Mouse (Mus musculus): ENCODE data around the gene Zscan10. TPM values are rescaled to one million over a fixed set of nuclear protein-coding genes. Genes with fewer than 3 reads are reported as not detected.
A peak's percentile ranks its signal among the peaks of the same experiment; 100 is the strongest.
"Not testable (repeated sequence)": the region's sequence is repeated elsewhere in the genome, so short reads cannot be mapped to it uniquely, and the experiment has no call there.

The Zscan10 gene
- polyA plus RNA-seq, 1 experiment from 2014 or later, result 0.45 TPM

DNA sequence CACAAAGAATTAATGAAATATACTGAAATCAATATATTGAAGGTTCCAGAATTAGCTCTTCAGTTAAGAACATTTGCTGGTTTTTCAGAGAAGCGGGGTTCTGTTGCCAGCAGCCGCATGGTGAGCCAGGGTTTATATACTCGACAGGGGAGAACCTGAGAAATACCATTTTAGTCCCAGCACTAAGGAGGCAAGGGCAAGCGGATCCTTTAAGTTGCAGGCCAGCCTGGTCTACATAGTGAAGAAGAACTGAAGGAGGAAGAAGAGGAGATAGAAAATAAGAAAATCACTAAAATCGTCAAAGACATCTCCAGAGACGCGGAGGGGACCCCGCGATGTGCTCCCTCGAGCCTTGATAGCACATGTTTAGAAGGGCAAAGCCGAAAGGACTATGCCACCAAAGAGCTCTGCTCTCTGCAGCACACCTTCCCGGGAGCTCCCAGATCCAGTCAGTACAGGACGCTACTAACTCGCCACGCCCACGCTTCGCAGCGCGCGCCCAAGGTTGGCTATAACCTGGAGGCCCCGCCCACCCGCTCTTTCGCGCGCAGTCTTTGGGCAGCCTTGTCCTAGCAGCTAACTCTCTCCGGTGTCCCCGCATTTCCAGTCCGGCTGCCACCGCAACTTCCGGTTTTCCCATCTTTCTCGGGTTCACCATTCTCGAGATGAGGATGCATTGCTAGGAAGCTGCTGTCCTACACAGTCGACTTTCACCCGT is 8.3 kb upstream of the Zscan10 start:
- H3K4me1 ChIP-seq (replicated peaks), result peaks cover 3% of the 10 kb centered on the region; the same call in 1 of the 2 replicates
- no peaks in the 10 kb centered on the region for H3K9me3 ChIP-seq
- no peaks in the 10 kb centered on the region for H3K27me3 ChIP-seq
- peak; percentile 100 for ATAC-seq (ENCODE audit: insufficient number of reproducible peaks, insufficient read depth, low FRiP score, low TSS enrichment, low read depth)
- WGBS, result 7% methylated on average over 34 of the region's 34 CpGs
- no peaks in the 10 kb centered on the region for H3K36me3 ChIP-seq
- H3K9ac ChIP-seq (replicated peaks), result peak overlapping the region; percentile 63
- H3K27ac ChIP-seq, result peak overlapping the region; percentile 87
- peak overlapping the region; percentile 74 for H3K4me2 ChIP-seq
- H3K4me3 ChIP-seq (replicated peaks), result peak overlapping the region; percentile 48

DNA sequence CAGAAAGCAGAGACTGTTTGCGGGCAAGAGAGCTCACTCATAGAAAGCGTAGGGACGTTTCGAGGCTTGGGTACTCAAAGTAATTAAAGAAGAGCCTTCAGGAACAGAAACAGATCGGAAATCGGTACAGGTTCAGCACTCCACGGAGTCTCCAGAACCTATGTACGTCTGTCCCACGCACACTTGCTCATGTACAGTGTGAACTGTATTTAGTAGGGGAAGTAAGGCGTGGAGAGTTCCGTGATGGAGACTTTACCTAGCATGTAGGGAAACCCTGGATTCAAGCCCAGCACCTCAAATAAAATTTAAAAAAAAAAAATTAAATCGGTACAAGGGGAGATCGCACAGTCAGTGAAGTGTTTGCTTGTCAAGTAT is 7.7 kb upstream of the Zscan10 start:
- peak overlapping the region; percentile 87 for H3K27ac ChIP-seq
- WGBS, result 15% methylated on average over 13 of the region's 13 CpGs
- no peaks in the 10 kb centered on the region for H3K36me3 ChIP-seq
- no peaks in the 10 kb centered on the region for H3K9me3 ChIP-seq
- H3K4me2 ChIP-seq, result peak overlapping the region; percentile 74
- peak overlapping the region; percentile 63; the same call in 1 of the 2 replicates for H3K9ac ChIP-seq (replicated peaks)
- ATAC-seq (ENCODE audit: insufficient number of reproducible peaks, insufficient read depth, low FRiP score, low TSS enrichment, low read depth), result peak; percentile 61
- peak overlapping the region; percentile 48 for H3K4me3 ChIP-seq (replicated peaks)
- H3K4me1 ChIP-seq (replicated peaks), result peaks cover 3% of the 10 kb centered on the region; the same call in 1 of the 2 replicates
- no peaks in the 10 kb centered on the region for H3K27me3 ChIP-seq

GRCm38 (mm10) chr17:23595139-23595538 is 5.5 kb upstream of the Zscan10 start:
- H3K27ac ChIP-seq; H3K27me3 ChIP-seq; H3K4me3 ChIP-seq (replicated peaks); H3K9ac ChIP-seq (replicated peaks); H3K36me3 ChIP-seq; ATAC-seq (ENCODE audit: insufficient number of reproducible peaks, insufficient read depth, low FRiP score, low TSS enrichment, low read depth); H3K9me3 ChIP-seq; H3K4me2 ChIP-seq: not testable (repeated sequence)
- 78% methylated on average over 4 of the region's 4 CpGs for WGBS
- H3K4me1 ChIP-seq (replicated peaks), result peaks cover 13% of the 10 kb centered on the region; the same call in 1 of the 2 replicates

DNA sequence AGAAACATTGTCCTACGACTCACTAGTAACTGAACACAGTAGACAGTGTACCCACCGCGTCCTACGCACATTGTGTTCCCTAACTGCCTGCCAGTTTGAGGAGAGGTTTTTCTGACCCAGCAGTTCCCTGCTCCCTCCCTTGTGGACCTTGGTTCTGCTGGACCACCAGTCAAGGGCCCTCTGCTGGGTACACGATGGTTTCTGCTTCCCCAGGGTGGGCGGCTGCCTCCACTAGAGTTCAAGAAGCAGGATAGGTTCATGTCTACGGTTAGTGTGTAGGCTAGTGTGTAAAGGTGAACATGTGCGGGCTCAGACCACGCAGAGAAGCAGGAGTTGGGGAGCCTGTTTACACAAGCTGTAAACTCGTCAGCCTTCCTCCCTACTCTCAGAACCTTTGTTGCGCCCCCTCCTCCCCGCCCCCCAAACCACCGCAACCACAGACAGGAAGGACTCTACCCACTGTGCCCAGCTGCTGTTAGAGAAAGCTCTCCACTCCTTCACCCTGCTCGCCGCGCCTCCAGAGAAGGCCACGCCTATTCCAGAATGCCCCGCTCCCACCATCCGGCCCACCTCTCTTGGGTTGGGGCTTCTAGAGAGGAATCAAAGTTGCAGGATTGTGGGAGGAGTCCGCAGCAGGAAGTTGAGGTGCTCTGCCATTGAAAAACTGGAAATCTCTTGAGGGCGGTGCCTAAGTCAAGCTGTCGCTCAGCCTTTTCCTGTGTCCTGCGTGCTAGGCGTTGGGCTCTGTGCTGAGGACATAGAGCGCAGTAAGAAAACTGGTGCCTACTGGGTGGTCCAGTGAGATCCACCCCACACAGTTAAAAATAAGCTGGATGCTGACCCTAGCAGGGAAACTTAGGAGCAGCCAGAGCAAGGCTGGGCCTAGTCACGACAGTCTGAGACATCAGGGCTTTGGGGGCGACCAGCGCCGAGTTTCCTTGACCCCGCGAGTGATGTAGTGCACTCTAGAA is 1.8 kb upstream of the Zscan10 start, which contains the start of gene Zfp13:
TSS of gene Zfp13 (minus strand) at position 906 of the 971 bp plus-strand sequence.
- Histone ChIP-seq H3K27me3 (no peaks in the 10 kb centered on the region), H3K4me2 (peak within 1 kb of the TSS; percentile 67), H3K9me3 (no peaks in the 10 kb centered on the region), H3K9ac (replicated peaks) (peak within 1 kb of the TSS; percentile 60), H3K27ac (peak within 1 kb of the TSS; percentile 93), H3K36me3 (no peaks in the 10 kb centered on the region), H3K4me1 (replicated peaks) (peaks cover 26% of the 10 kb centered on the region), H3K4me3 (replicated peaks) (peak within 1 kb of the TSS; percentile 47)
- peak; percentile 97 for ATAC-seq (ENCODE audit: insufficient number of reproducible peaks, insufficient read depth, low FRiP score, low TSS enrichment, low read depth)
- WGBS, result 9% methylated on average over 31 of the region's 31 CpGs

DNA sequence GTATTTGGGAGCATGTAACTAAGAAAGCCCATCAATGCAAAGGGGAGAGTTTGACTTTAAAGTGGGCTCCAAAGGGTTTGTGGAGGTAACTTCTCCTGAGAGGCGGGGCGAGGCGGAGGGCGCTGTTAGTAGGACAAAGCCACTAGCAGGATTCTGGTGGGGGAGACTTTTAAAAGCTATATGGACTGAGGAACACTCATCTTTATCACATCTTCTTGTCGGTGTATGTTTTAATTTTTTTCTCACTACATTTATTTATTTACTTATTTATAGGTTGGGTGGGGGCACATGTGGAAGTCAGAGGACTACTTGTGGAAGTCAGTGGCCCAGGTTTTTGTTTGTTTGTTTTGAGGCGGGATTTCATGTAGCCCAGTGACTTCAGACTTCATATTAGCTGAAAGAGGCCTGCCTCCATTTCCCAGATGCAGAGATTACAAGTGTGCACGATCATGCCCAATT is 1.0 kb upstream of the Zscan10 start:
- Histone ChIP-seq H3K36me3 (no peaks in the 10 kb centered on the region), H3K9ac (replicated peaks) (peak overlapping the region; percentile 60), H3K4me3 (replicated peaks) (peak overlapping the region; percentile 47), H3K27me3 (no peaks in the 10 kb centered on the region), H3K27ac (peak overlapping the region; percentile 93), H3K9me3 (no peaks in the 10 kb centered on the region), H3K4me1 (replicated peaks) (peaks cover 26% of the 10 kb centered on the region), H3K4me2 (peak overlapping the region; percentile 67)
- WGBS, result 41% methylated on average over 7 of the region's 7 CpGs
- no peak for ATAC-seq (ENCODE audit: insufficient number of reproducible peaks, insufficient read depth, low FRiP score, low TSS enrichment, low read depth)

GRCm38 (mm10) chr17:23601836-23602585 is 1.4 kb downstream of the Zscan10 start:
- Histone ChIP-seq H3K9ac (replicated peaks) (no peak overlapping the region), H3K27me3 (no peaks in the 10 kb centered on the region)
- ATAC-seq (ENCODE audit: insufficient number of reproducible peaks, insufficient read depth, low FRiP score, low TSS enrichment, low read depth), result no peak

GRCm38 (mm10) chr17:23603077-23603476 is 2.4 kb downstream of the Zscan10 start:
- 46% methylated on average over 8 of the region's 8 CpGs for WGBS
- Histone ChIP-seq H3K36me3 (no peaks in the 10 kb centered on the region), H3K4me2 (no peak overlapping the region), H3K9me3 (no peaks in the 10 kb centered on the region), H3K27ac (no peak overlapping the region), H3K9ac (replicated peaks) (no peak overlapping the region), H3K4me3 (replicated peaks) (no peak overlapping the region), H3K4me1 (replicated peaks) (peaks cover 26% of the 10 kb centered on the region), H3K27me3 (no peaks in the 10 kb centered on the region)
- ATAC-seq (ENCODE audit: insufficient number of reproducible peaks, insufficient read depth, low FRiP score, low TSS enrichment, low read depth), result no peak

More at GRCm38 (mm10) chr17:23601836-23602585, 1.4 kb downstream of the Zscan10 start:
- Histone ChIP-seq H3K36me3 (no peaks in the 10 kb centered on the region), H3K9me3 (no peaks in the 10 kb centered on the region), H3K4me3 (replicated peaks) (no peak overlapping the region), H3K4me2 (no peak overlapping the region; the same call in 1 of the 2 replicates), H3K27ac (peak overlapping the region; percentile 63), H3K4me1 (replicated peaks) (peaks cover 26% of the 10 kb centered on the region)
- 43% methylated on average over 10 of the region's 10 CpGs for WGBS

GRCm38 (mm10) chr17:23603542-23603941 is 2.9 kb downstream of the Zscan10 start:
- no peaks in the 10 kb centered on the region for H3K9me3 ChIP-seq
- WGBS, result 57% methylated on average over 2 of the region's 2 CpGs
- H3K4me2 ChIP-seq, result no peak overlapping the region
- no peaks in the 10 kb centered on the region for H3K36me3 ChIP-seq
- no peaks in the 10 kb centered on the region for H3K27me3 ChIP-seq
- H3K4me1 ChIP-seq (replicated peaks), result peaks cover 25% of the 10 kb centered on the region
- no peak overlapping the region for H3K27ac ChIP-seq
- no peak for ATAC-seq (ENCODE audit: insufficient number of reproducible peaks, insufficient read depth, low FRiP score, low TSS enrichment, low read depth)
- H3K4me3 ChIP-seq (replicated peaks), result no peak overlapping the region
- H3K9ac ChIP-seq (replicated peaks), result no peak overlapping the region

- Histone ChIP-seq H3K9me3 (no peaks in the 10 kb centered on the region), H3K36me3 (no peaks in the 10 kb centered on the region), H3K27me3 (no peaks in the 10 kb centered on the region), H3K4me2 (no peak overlapping the region), H3K9ac (replicated peaks) (no peak overlapping the region), H3K4me3 (replicated peaks) (no peak overlapping the region), H3K27ac (no peak overlapping the region), H3K4me1 (replicated peaks) (peaks cover 19% of the 10 kb centered on the region)
- no peak for ATAC-seq (ENCODE audit: insufficient number of reproducible peaks, insufficient read depth, low FRiP score, low TSS enrichment, low read depth)
- WGBS, result 74% methylated on average over 7 of the region's 7 CpGs
Measured at GRCm38 (mm10) chr17:23604394-23604793, 3.7 kb downstream of the Zscan10 start.

DNA sequence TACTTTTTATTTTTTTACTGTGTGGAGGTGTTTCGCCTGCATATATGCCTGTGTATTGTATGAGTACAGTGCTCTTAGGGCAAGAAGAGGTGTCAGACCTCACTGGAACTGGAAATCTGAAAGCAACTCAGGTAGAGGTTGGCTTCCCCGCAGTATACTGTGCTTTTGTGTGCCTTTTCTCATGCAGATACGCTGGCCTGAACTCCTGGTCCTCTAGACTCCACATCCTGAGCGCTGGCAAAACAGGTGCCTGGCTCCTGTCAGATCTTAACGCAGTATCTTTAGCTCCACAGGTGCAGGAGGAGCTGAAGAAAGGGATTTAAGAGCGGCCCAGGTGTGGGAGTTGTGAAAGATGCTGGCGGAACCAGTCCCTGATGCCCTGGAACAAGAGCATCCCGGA is 4.6 kb downstream of the Zscan10 start:
- Histone ChIP-seq H3K36me3 (no peaks in the 10 kb centered on the region), H3K4me3 (replicated peaks) (no peak overlapping the region), H3K9me3 (no peaks in the 10 kb centered on the region), H3K9ac (replicated peaks) (no peak overlapping the region), H3K4me2 (no peak overlapping the region), H3K27ac (no peak overlapping the region), H3K27me3 (no peaks in the 10 kb centered on the region), H3K4me1 (replicated peaks) (peaks cover 16% of the 10 kb centered on the region)
- WGBS, result 85% methylated on average over 8 of the region's 8 CpGs
- no peak for ATAC-seq (ENCODE audit: insufficient number of reproducible peaks, insufficient read depth, low FRiP score, low TSS enrichment, low read depth)
